ENCODE assay signal across 20 mouse cellular contexts in the genomic region with DNA sequence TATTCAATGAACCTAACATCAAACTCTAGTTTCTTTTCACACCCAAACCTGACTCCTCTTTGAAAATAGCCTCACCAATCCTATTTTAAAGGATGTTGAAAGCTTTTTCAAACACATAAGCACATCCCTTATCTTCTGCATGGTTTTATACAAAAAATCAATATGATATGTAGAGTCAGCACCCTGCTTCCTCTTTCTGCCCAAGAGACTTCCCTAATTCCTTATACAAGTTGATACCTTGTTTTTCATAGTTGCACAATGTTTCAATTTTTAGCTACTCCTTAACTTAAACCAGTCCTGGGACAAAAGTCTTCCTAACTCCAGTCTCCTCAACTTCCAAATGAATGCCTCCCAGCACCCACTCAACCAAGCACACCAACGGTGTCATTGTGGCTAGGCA.
"Had no signal": no experiment of that assay in that cellular context is flagged by ENCODE, and none has a peak within 500 bp of the region (broad histone marks: within the 10 kb centered on the region; RNA-seq: fewer than 3 reads in every experiment).

No protein-coding gene starts in this region.

- H3K4me3 ChIP-seq: lung, embryonic 15.5 days; midbrain, embryonic 10.5 days; midbrain, embryonic 12.5 days; myocyte; neural tube, embryonic 13.5 days; neural tube, embryonic 15.5 days had no signal

- H3K4me2 ChIP-seq: lung, embryonic 15.5 days; midbrain, embryonic 12.5 days; neural tube, embryonic 13.5 days; neural tube, embryonic 15.5 days had no signal

- H3K27ac ChIP-seq: liver, embryonic 14.5 days; midbrain, embryonic 10.5 days; midbrain, embryonic 12.5 days; neural tube, embryonic 13.5 days; neural tube, embryonic 15.5 days had no signal

- DNase-seq: lung, adult 2 months; lung, postnatal 4 days; midbrain, embryonic 14.5 days; retina, postnatal 1 day; right cerebral cortex, adult 18-20 months; right cerebral cortex, postnatal 25 days; right cerebral cortex, postnatal 4 days; spleen, adult 18-20 months; thymus, adult 18-20 months; thymus, postnatal 25 days; thymus, postnatal 4 days had no signal

- ATAC-seq: lung, postnatal 0 days; midbrain, embryonic 16.5 days had no signal

- H3K9ac ChIP-seq: liver, embryonic 14.5 days; lung, embryonic 15.5 days; midbrain, embryonic 12.5 days; neural tube, embryonic 13.5 days; neural tube, embryonic 15.5 days had no signal

- H3K27me3 ChIP-seq: lung, embryonic 15.5 days had no signal

- H3K9me3 ChIP-seq: lung, embryonic 15.5 days; midbrain, embryonic 10.5 days; midbrain, embryonic 12.5 days; neural tube, embryonic 13.5 days; neural tube, embryonic 15.5 days had no signal

- H3K36me3 ChIP-seq: lung, embryonic 15.5 days; midbrain, embryonic 10.5 days; midbrain, embryonic 12.5 days; neural tube, embryonic 13.5 days; neural tube, embryonic 15.5 days had no signal
